Mouse (Mus musculus) gastrocnemius, postnatal 14 days (tissue): ENCODE measurements at regions not wholly inside any gene's neighbourhood (a gene's known extent, or its start where the extent isn't known, plus 50 kb on each side); places are given as distances from the start of the nearest gene placed in this dataset.

Source experiments
- DNase-seq: peaks from one replicate; pipeline ENCODE4 v3.0.0; 2021; ENCODE audit warnings: mixed read lengths
- intact Hi-C: fragments of 180-260 bp; cut with DNase I; formaldehyde crosslinking; loops from one replicate; pipeline ENCODE4 v1.15.1; 2025; ENCODE audit warnings: low total_unique reads

GRCm38 (mm10) chr5:119739386-119739785 lies 68.9 kb downstream of the Tbx3 start:
- DNase-seq: no peak
- intact Hi-C loops: no loop called here

GRCm38 (mm10) chr5:119741116-119741515 lies 70.6 kb downstream of the Tbx3 start:
- intact Hi-C loops: loop anchor here (10.0 kb wide), 1 partner anchor 344 kb away; no protein-coding TSS in a partner anchor
- DNase-seq: peak; percentile 38

- intact Hi-C loops: loop anchor here (10.0 kb wide), 1 partner anchor 341 kb away; no protein-coding TSS in a partner anchor
- DNase-seq: no peak
These were observed 73.3 kb downstream of the Tbx3 start for GRCm38 (mm10) chr5:119743733-119744132.

DNA sequence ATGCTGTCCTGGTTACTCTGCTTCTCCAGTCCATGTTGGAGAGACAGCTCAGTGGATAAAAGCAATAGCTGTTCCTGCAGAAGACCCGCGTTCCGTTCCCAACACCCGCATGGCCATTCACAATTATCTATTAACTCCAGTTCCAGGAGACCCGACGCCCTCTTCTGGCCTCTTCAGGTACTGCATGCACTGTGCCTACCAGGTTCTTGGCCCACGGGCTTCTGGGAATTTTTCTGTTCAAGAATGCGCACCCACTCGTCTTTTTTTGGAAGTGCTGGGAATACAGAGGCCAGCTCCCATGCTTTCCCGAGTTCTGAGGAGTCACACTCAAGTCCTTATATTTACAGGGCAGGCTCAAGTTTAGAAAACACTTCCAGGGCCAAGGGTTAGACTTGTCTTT lies 76.6 kb downstream of the Tbx3 start:
- intact Hi-C loops: loop anchor here (10.0 kb wide), 1 partner anchor 338 kb away; no protein-coding TSS in a partner anchor
- no peak for DNase-seq

- intact Hi-C loops: loop anchor here (10.0 kb wide), 1 partner anchor 336 kb away; no protein-coding TSS in a partner anchor
- DNase-seq: no peak
These were observed 78.2 kb downstream of the Tbx3 start for GRCm38 (mm10) chr5:119748667-119749066.

DNA sequence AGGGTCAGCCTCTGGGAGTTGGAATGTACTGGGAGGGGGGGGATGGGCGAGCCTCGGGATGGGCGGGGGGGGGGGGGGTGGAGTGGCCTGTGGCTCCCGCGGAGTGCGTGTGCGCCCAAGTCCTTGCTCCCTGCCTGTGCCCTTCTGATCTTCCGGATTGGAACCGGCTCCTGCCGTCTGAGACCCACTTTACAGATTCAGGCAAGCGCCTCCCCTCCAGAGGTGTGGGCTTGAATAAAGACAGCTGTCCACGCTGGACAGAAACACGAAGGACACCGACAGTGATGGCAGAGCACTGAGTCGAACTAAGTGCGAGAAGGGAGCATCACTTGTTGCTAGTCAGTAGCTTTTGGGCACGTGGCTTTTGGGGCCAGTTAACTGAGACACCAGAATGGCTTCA lies 78.7 kb downstream of the Tbx3 start:
- no peak for DNase-seq
- intact Hi-C loops: loop anchor here (10.0 kb wide), 1 partner anchor 336 kb away; no protein-coding TSS in a partner anchor

DNA sequence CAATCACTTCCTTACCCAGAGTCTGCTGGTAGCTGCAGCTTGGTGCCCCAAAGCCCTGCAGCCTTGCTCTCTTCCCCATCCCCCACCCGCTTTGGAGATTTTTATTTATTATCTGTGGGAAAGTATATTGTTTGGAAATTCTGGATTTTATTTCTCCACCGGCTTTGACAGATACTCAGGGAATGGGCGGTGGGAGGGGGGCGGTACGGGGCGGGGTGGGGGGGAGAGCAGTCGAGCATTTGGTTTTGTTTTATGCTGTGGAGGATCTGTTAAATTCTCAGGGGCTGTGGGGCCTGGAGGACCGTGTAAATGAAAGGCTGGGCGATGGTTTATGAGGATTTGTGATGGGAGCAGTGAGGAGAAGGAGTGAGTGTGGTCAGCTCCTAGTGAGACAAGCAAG lies 76.7 kb upstream of the Tbx5 start:
- DNase-seq: no peak
- intact Hi-C loops: no loop called here

GRCm38 (mm10) chr5:119758880-119759279 lies 73.6 kb upstream of the Tbx5 start:
- intact Hi-C loops: no loop called here
- DNase-seq: no peak

DNA sequence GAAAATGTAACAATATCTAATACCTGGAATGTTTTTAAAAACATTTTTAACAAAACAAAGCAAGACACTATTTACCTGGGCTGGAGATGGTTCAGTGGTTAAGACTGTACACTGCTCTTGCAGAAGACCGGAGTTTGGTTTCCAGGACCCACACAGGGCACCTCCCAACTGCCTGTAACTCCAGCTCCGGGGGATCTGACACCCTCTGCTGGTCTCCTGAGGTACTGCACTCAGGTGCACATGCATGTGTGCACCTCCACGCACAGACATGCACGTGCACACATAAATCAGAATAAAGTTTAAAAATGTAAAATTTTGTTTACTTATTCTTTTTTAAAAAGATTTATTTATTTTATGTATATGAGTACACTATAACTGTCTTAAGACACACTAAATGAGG lies 70.4 kb upstream of the Tbx5 start:
- intact Hi-C loops: no loop called here
- no peak for DNase-seq

DNA sequence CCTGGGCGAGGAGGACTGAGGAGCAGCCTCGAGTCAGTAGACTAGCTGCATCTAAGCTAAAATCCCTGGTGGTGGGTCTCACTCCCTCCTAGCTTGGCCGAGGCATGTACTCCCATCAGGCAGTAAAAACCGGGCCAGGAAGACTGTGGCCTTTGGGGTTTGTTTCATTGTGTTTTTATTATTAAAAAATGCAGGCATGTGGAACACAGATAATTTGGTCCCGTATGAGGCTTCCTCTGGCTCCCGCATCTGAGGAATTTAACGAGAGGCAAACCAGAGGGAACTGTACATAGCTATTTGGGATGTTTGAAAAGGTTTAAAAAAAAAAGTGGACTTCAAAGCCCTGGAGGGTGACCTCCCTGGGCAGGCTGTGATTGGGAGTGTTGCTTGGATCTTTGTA lies 69.1 kb upstream of the Tbx5 start:
- intact Hi-C loops: no loop called here
- DNase-seq: no peak

- intact Hi-C loops: no loop called here
- DNase-seq: no peak
These were observed 66.1 kb upstream of the Tbx5 start for GRCm38 (mm10) chr5:119766372-119766771.

DNA sequence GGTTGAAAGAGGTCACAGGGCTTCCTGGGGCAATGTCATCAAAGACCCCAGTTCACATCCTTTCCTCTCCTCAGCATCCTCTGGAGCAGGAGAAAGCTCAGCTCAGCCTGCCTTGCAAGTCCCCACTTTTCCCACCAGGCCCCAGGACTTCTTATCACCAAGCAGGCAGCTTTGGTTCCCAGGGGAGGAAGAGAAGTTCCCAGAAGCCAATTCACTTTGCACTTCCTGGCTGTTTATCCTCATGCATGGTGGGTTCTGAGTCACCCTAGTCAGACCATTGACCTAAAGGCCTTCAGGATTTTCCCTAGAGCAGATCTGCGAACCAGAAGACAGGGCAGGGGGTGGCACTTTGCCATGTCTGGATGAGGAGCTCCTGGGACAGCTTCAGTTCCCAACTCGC lies 61.5 kb upstream of the Tbx5 start:
- no peak for DNase-seq
- intact Hi-C loops: no loop called here

- DNase-seq: no peak
- intact Hi-C loops: loop anchor here (5.0 kb wide), 1 partner anchor 311 kb away; no protein-coding TSS in a partner anchor
These were observed 56.2 kb upstream of the Tbx5 start for GRCm38 (mm10) chr5:119776106-119776887.

GRCm38 (mm10) chr5:119777836-119778235 lies 54.6 kb upstream of the Tbx5 start:
- DNase-seq: no peak
- intact Hi-C loops: loop anchor here (5.0 kb wide), 1 partner anchor 309 kb away; no protein-coding TSS in a partner anchor

- intact Hi-C loops: loop anchor here (10.0 kb wide), 1 partner anchor 1913 kb away; no protein-coding TSS in a partner anchor
- no peak for DNase-seq
These were observed 51.1 kb upstream of the Tbx5 start for GRCm38 (mm10) chr5:119781375-119781774.
